Mouse (Mus musculus): Measurements from ENCODE around the gene Rbm20.

The Rbm20 gene

GRCm38 (mm10) chr19:53757432-53758109 is 80.5 kb downstream of the Rbm20 start:
- DNase-seq (ENCODE audit: low spot score), result no peak

- no peak for DNase-seq (ENCODE audit: low spot score)
These were observed 81.8 kb downstream of the Rbm20 start for GRCm38 (mm10) chr19:53758881-53759418.

- DNase-seq (ENCODE audit: low spot score), result no peak
These were observed 83.3 kb downstream of the Rbm20 start for GRCm38 (mm10) chr19:53760125-53761101.

- peak; percentile 38 for DNase-seq (ENCODE audit: low spot score)
These were observed 85.8 kb downstream of the Rbm20 start for GRCm38 (mm10) chr19:53762749-53763438.

- no peak for DNase-seq (ENCODE audit: low spot score)
These were observed 87.8 kb downstream of the Rbm20 start for GRCm38 (mm10) chr19:53764688-53765478.

- DNase-seq (ENCODE audit: low spot score), result peak; percentile 74
These were observed 91.4 kb downstream of the Rbm20 start for GRCm38 (mm10) chr19:53768478-53768877.

- peak; percentile 14 for DNase-seq (ENCODE audit: low spot score)
These were observed 97.0 kb downstream of the Rbm20 start for GRCm38 (mm10) chr19:53773937-53774640.

- no peak for DNase-seq (ENCODE audit: low spot score)
These were observed 97.7 kb downstream of the Rbm20 start for GRCm38 (mm10) chr19:53774641-53775350.

- DNase-seq (ENCODE audit: low spot score), result no peak
These were observed 102.3 kb downstream of the Rbm20 start for GRCm38 (mm10) chr19:53779402-53779801.

- no peak for DNase-seq (ENCODE audit: low spot score)
These were observed 102.7 kb downstream of the Rbm20 start for GRCm38 (mm10) chr19:53779818-53780217.

GRCm38 (mm10) chr19:53780752-53781602 is 103.9 kb downstream of the Rbm20 start:
- peak; percentile 42 for DNase-seq (ENCODE audit: low spot score)

- DNase-seq (ENCODE audit: low spot score), result peak; percentile 72
These were observed 104.7 kb downstream of the Rbm20 start for GRCm38 (mm10) chr19:53781826-53782225.

GRCm38 (mm10) chr19:53785352-53785751 is 108.2 kb downstream of the Rbm20 start:
- no peak for DNase-seq (ENCODE audit: low spot score)

- DNase-seq (ENCODE audit: low spot score), result no peak
These were observed 109.1 kb downstream of the Rbm20 start for GRCm38 (mm10) chr19:53786239-53786638.

GRCm38 (mm10) chr19:53786836-53787235 is 109.7 kb downstream of the Rbm20 start:
- no peak for DNase-seq (ENCODE audit: low spot score)

GRCm38 (mm10) chr19:53788621-53789331 is 111.7 kb downstream of the Rbm20 start:
- DNase-seq (ENCODE audit: low spot score), result no peak

GRCm38 (mm10) chr19:53789571-53789970 is 112.5 kb downstream of the Rbm20 start:
- no peak for DNase-seq (ENCODE audit: low spot score)
